Mouse (Mus musculus) intestine, embryonic 14.5 days (tissue): ENCODE results near the gene Btbd3. TPM values are rescaled to one million over a fixed set of nuclear protein-coding genes. Genes with fewer than 3 reads are reported as not detected.

Source experiments
- ATAC-seq: fragments of 200-750 bp; cut with Nextera tagmentation; replicated peaks from 2 replicates; pipeline ENCODE4 v1.8.0; 2017; ENCODE audit warnings: low read depth, moderate number of reproducible peaks, moderate TSS enrichment, moderate library complexity; ENCODE audit not compliant: low FRiP score, low TSS enrichment
- DNase-seq: peaks from one replicate; pipeline ENCODE4 v3.0.0-alpha.2; 2018; ENCODE audit warnings: low spot score
- H3K27ac ChIP-seq: fragments of 300-500 bp; sonication (generic); 2 replicates; pipeline ENCODE4 v1.5.1; 2014; ENCODE audit warnings: low read depth, mild to moderate bottlenecking, control low read depth
- H3K27me3 ChIP-seq: fragments of 300-500 bp; sonication (generic); replicated peaks from 2 replicates; pipeline ENCODE4 v1.6.1; 2014; ENCODE audit warnings: low read length, control low read depth; ENCODE audit not compliant: control insufficient read depth, insufficient read depth
- H3K36me3 ChIP-seq: fragments of 300-500 bp; sonication (generic); 2 replicates; pipeline ENCODE4 v1.6.1; 2014; ENCODE audit warnings: low read length, control low read depth; ENCODE audit not compliant: control insufficient read depth, insufficient read depth
- H3K4me1 ChIP-seq: fragments of 300-500 bp; sonication (generic); replicated peaks from 2 replicates; pipeline ENCODE4 v1.6.1; 2014; ENCODE audit warnings: low read length, control low read depth, mixed read lengths; ENCODE audit not compliant: control insufficient read depth, insufficient read depth
- H3K4me2 ChIP-seq: fragments of 300-500 bp; sonication (generic); 2 replicates; pipeline ENCODE4 v1.6.1; 2014; ENCODE audit warnings: low read length
- H3K4me3 ChIP-seq: fragments of 300-500 bp; sonication (generic); 2 replicates; pipeline ENCODE4 v1.5.1; 2014; ENCODE audit warnings: low read depth, low read length, control low read depth, mixed read lengths
- H3K9ac ChIP-seq: fragments of 300-500 bp; sonication (generic); 2 replicates; pipeline ENCODE4 v1.6.1; 2014; ENCODE audit warnings: mild to moderate bottlenecking, low read length
- H3K9me3 ChIP-seq: fragments of 300-500 bp; sonication (generic); 2 replicates; pipeline ENCODE4 v1.6.1; 2016; ENCODE audit warnings: low read length, control low read depth; ENCODE audit not compliant: control insufficient read depth
- WGBS: fragments of 180-500 bp; shearing (Covaris S2); extraction: QIAGEN DNeasy Blood & Tissue Kit; methylation state at CpG from one replicate; pipeline ENCODE4 v1.1.7; 2014; 5-methylcytosine and 5-hydroxymethylcytosine counted together
- polyA plus RNA-seq: library from polyadenylated mRNA; unstranded; fragments of >200 nt; fragmentation: Nextera tagmentation; extraction: Ambion mirVana; gene quantifications from 2 replicates; pipeline ENCODE4 v1.2.1, GENCODE M21; 2014

Btbd3 gene
- polyA plus RNA-seq, 1 experiment from 2014 or later, result 32.4 TPM

DNA sequence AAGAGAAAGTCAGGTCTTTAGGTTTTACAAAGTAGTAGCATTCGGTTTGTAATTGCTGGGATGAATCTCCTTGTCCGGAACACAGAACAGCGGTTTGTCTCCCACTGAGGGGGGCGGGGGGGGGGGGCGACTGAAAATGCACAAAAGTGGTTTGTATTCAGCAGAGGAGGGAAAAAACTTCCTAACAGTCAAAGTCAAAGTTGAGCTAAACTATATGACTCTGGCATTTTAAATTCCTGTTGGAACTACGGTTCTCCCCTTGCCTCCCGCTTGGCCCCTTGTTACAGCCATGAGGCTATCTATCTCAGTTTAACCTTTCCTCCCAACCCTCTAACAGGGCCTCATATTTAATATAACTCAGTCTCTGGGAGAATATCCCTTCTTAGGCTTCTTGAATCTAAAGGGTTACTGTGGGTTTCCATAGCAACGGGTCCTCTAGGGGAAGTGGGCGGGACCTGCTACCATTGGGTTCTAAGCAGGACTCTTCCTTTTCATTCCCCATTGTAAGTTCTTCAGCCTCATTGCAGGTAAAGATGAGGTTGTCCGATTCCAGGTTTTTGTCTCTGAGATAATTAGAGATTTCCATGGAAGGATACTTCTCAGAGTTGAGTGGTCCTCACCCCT lies 1.4 kb downstream of the Btbd3 start:
- Histone ChIP-seq H3K27me3 (no peaks in the 10 kb centered on the region), H3K36me3 (no peaks in the 10 kb centered on the region), H3K4me1 (peaks cover 36% of the 10 kb centered on the region), H3K4me3 (peak overlapping the region; percentile 74), H3K4me2 (peak overlapping the region; percentile 82), H3K9me3 (no peaks in the 10 kb centered on the region), H3K9ac (peak overlapping the region; percentile 86), H3K27ac (peak overlapping the region; percentile 91)
- DNase-seq (peak; percentile 71), ATAC-seq (0 out of 2 replicates have a peak, but pooled peaks have one; percentile 14)
- WGBS, result under 1% methylated on average over 10 of the region's 10 CpGs

DNA sequence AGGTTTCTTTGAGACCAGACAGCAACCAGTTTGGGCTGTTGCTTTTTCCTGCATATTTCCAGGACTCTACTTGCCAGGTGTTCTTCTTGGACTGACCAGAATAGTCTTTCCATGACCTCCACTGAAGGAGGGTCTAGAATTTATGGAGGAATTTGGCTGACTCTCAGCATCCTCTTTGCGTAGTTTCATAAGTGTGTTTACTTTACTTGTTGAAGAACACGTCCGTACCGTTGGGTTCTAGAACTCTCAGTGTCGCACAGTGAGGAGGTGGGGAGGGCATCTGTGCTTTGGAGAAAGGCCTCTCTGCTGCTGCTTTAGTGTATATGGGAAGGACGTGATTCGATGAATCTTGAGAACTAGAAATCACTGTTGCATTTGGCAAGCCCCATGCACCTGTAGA lies 4.8 kb downstream of the Btbd3 start:
- no peaks in the 10 kb centered on the region for H3K9me3 ChIP-seq
- no peaks in the 10 kb centered on the region for H3K36me3 ChIP-seq
- H3K4me3 ChIP-seq, result no peak overlapping the region
- no peak overlapping the region for H3K27ac ChIP-seq
- peaks cover 60% of the 10 kb centered on the region for H3K4me1 ChIP-seq
- H3K27me3 ChIP-seq, result no peaks in the 10 kb centered on the region
- 66% methylated on average over 7 of the region's 7 CpGs for WGBS
- no peak for ATAC-seq
- DNase-seq, result no peak
- H3K9ac ChIP-seq, result no peak overlapping the region
- no peak overlapping the region for H3K4me2 ChIP-seq

GRCm38 (mm10) chr2:138262885-138263284 lies 6.5 kb downstream of the Btbd3 start:
- WGBS, result 74% methylated on average over 11 of the region's 11 CpGs
- Histone ChIP-seq H3K27me3 (no peaks in the 10 kb centered on the region), H3K9me3 (no peaks in the 10 kb centered on the region), H3K36me3 (no peaks in the 10 kb centered on the region), H3K4me2 (no peak overlapping the region), H3K27ac (no peak overlapping the region), H3K9ac (no peak overlapping the region), H3K4me1 (peaks cover 78% of the 10 kb centered on the region), H3K4me3 (no peak overlapping the region)
- ATAC-seq, result no peak
- no peak for DNase-seq

GRCm38 (mm10) chr2:138265356-138266005 lies 9.1 kb downstream of the Btbd3 start:
- Histone ChIP-seq H3K27ac (peak overlapping the region; percentile 54), H3K4me1 (peaks cover 67% of the 10 kb centered on the region), H3K4me3 (no peak overlapping the region), H3K27me3 (no peaks in the 10 kb centered on the region), H3K4me2 (peak overlapping the region; percentile 33), H3K36me3 (no peaks in the 10 kb centered on the region), H3K9me3 (no peaks in the 10 kb centered on the region), H3K9ac (no peak overlapping the region)
- DNase-seq (no peak), ATAC-seq (no peak)
- 17% methylated on average over 13 of the region's 13 CpGs for WGBS

DNA sequence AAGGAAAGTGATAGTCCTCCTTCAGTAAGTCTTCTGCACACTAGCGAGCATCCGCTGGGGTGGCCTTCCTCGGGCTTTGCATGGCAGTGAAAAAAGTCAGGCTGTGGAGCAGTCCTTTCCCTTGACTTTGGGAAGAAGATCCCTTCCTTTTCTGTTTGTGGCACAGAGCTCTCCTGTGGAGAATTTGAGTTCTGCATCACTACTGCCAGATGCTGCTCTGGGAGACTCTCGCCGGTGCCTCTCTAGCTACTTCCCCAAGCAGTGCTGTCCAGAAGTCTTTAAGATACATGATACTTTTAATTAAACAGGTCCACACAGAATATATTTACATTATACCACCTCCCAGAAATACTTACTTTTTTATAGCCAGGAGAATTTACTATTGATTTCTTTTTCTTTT lies 10.3 kb downstream of the Btbd3 start:
- H3K4me2 ChIP-seq, result no peak overlapping the region
- H3K4me1 ChIP-seq, result peaks cover 59% of the 10 kb centered on the region
- DNase-seq (no peak), ATAC-seq (no peak)
- no peak overlapping the region for H3K9ac ChIP-seq
- no peak overlapping the region for H3K4me3 ChIP-seq
- 75% methylated on average over 5 of the region's 5 CpGs for WGBS
- no peaks in the 10 kb centered on the region for H3K9me3 ChIP-seq
- no peak overlapping the region for H3K27ac ChIP-seq
- no peaks in the 10 kb centered on the region for H3K27me3 ChIP-seq
- no peaks in the 10 kb centered on the region for H3K36me3 ChIP-seq

- H3K4me2 ChIP-seq, result peak overlapping the region; percentile 7; the same call in 1 of the 2 replicates
- peak; percentile 76 for ATAC-seq
These were observed 11.6 kb downstream of the Btbd3 start for GRCm38 (mm10) chr2:138267852-138268513.

GRCm38 (mm10) chr2:138269330-138269729 lies 13.0 kb downstream of the Btbd3 start:
- Histone ChIP-seq H3K9me3 (no peaks in the 10 kb centered on the region), H3K4me2 (no peak overlapping the region), H3K27me3 (no peaks in the 10 kb centered on the region), H3K4me3 (no peak overlapping the region), H3K9ac (no peak overlapping the region), H3K36me3 (no peaks in the 10 kb centered on the region), H3K4me1 (peaks cover 48% of the 10 kb centered on the region), H3K27ac (no peak overlapping the region)
- DNase-seq, result no peak
- ATAC-seq, result no peak

More at GRCm38 (mm10) chr2:138267852-138268513, 11.6 kb downstream of the Btbd3 start:
- Histone ChIP-seq H3K9me3 (no peaks in the 10 kb centered on the region), H3K27me3 (no peaks in the 10 kb centered on the region), H3K4me3 (no peak overlapping the region), H3K36me3 (no peaks in the 10 kb centered on the region), H3K27ac (no peak overlapping the region), H3K9ac (no peak overlapping the region), H3K4me1 (peaks cover 52% of the 10 kb centered on the region)
- no peak for DNase-seq
- 42% methylated on average over 4 of the region's 4 CpGs for WGBS

DNA sequence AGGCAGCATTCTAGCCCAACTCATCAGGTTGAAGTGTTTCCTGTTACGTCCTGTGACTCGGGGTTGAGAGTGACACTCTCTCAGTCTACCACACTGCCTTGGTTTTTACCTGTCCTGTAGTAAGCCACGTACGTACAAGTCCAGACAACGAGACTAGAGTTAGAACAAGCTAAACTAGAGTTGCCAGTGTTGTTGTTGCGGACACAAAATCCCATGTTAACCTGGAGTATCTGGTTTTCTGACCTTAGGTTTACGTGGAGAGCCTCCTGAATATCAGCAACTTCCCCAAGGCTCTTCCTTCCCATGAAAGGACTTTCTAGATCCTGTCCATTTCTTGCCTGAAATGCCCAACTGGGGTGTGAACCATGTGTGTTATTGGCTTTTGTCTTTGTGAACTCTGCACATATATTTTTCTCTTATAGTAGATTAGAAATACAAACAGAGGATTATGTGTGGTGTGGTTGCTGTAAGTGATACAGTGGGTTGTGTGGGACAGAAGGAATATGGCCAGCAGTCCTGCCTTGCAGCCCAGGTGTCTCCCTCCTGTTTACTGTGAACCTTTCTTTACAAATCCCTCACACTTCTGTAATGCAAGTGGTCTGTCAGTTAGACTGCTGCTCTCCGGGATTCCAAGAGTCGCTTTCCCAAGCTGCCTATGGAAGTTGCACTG lies 17.2 kb downstream of the Btbd3 start:
- ATAC-seq (peak; percentile 16; the same call in 1 of the 2 replicates), DNase-seq (no peak)
- Histone ChIP-seq H3K9me3 (no peaks in the 10 kb centered on the region), H3K27ac (no peak overlapping the region), H3K4me3 (no peak overlapping the region), H3K4me2 (no peak overlapping the region), H3K27me3 (no peaks in the 10 kb centered on the region), H3K36me3 (no peaks in the 10 kb centered on the region), H3K9ac (no peak overlapping the region), H3K4me1 (peaks cover 41% of the 10 kb centered on the region)
- WGBS, result 80% methylated on average over 9 of the region's 9 CpGs
